Mouse (Mus musculus): Measurements from ENCODE around the gene Parp4.

The Parp4 gene

GRCm38 (mm10) chr14:56575416-56575815, at the start of gene Parp4, which contains the start of gene Cenpj:
Gene Parp4, plus strand, starts transcription at chr14:56575619.
Gene Cenpj, minus strand, starts transcription at chr14:56575425.
- DNase-seq (ENCODE audit: low read depth): peak; percentile 78

GRCm38 (mm10) chr14:56530788-56531187, 44.6 kb upstream of the Parp4 start:
- DNase-seq (ENCODE audit: low read depth): no peak

GRCm38 (mm10) chr14:56544946-56545345, 30.5 kb upstream of the Parp4 start:
- no peak for DNase-seq (ENCODE audit: low read depth)

GRCm38 (mm10) chr14:56545491-56545890, 29.9 kb upstream of the Parp4 start:
- DNase-seq (ENCODE audit: low read depth): no peak

GRCm38 (mm10) chr14:56550960-56551359, 24.5 kb upstream of the Parp4 start:
- no peak for DNase-seq (ENCODE audit: low read depth)

- DNase-seq (ENCODE audit: low read depth): no peak
These were observed 22.5 kb upstream of the Parp4 start for GRCm38 (mm10) chr14:56552924-56553323.

GRCm38 (mm10) chr14:56553331-56553730, 22.1 kb upstream of the Parp4 start:
- DNase-seq (ENCODE audit: low read depth): no peak

- no peak for DNase-seq (ENCODE audit: low read depth)
These were observed 20.7 kb upstream of the Parp4 start for GRCm38 (mm10) chr14:56554716-56555115.

- DNase-seq (ENCODE audit: low read depth): no peak
These were observed 16.3 kb upstream of the Parp4 start for GRCm38 (mm10) chr14:56559134-56559533.

- peak; percentile 44 for DNase-seq (ENCODE audit: low read depth)
These were observed 7.9 kb upstream of the Parp4 start for GRCm38 (mm10) chr14:56567476-56567875.

- DNase-seq (ENCODE audit: low read depth): no peak
These were observed 6.4 kb upstream of the Parp4 start for GRCm38 (mm10) chr14:56569041-56569440.

GRCm38 (mm10) chr14:56571310-56572093, 3.9 kb upstream of the Parp4 start:
- DNase-seq (ENCODE audit: low read depth): peak; percentile 96

- no peak for DNase-seq (ENCODE audit: low read depth)
These were observed 2.9 kb upstream of the Parp4 start for GRCm38 (mm10) chr14:56572546-56572945.

GRCm38 (mm10) chr14:56575969-56576901, 816 bp downstream of the Parp4 start:
- DNase-seq (ENCODE audit: low read depth): peak; percentile 83

- no peak for DNase-seq (ENCODE audit: low read depth)
These were observed 3.6 kb downstream of the Parp4 start for GRCm38 (mm10) chr14:56579011-56579410.

GRCm38 (mm10) chr14:56581117-56581516, 5.7 kb downstream of the Parp4 start:
- no peak for DNase-seq (ENCODE audit: low read depth)

- DNase-seq (ENCODE audit: low read depth): no peak
These were observed 6.9 kb downstream of the Parp4 start for GRCm38 (mm10) chr14:56582294-56582693.

GRCm38 (mm10) chr14:56592191-56592590, 16.8 kb downstream of the Parp4 start:
- no peak for DNase-seq (ENCODE audit: low read depth)

GRCm38 (mm10) chr14:56594811-56595210, 19.4 kb downstream of the Parp4 start:
- no peak for DNase-seq (ENCODE audit: low read depth)

- DNase-seq (ENCODE audit: low read depth): peak; percentile 84
These were observed 23.3 kb downstream of the Parp4 start for GRCm38 (mm10) chr14:56598759-56599158.

GRCm38 (mm10) chr14:56602069-56602468, 26.6 kb downstream of the Parp4 start:
- DNase-seq (ENCODE audit: low read depth): no peak

- DNase-seq (ENCODE audit: low read depth): no peak
These were observed 29.0 kb downstream of the Parp4 start for GRCm38 (mm10) chr14:56604438-56604837.

GRCm38 (mm10) chr14:56605136-56605535, 29.7 kb downstream of the Parp4 start:
- no peak for DNase-seq (ENCODE audit: low read depth)

All from naive thymus-derived CD4-positive, alpha-beta T cell, adult 2 months (primary cell).